Mouse (Mus musculus): ENCODE results near the gene Oxa1l.

DNA sequence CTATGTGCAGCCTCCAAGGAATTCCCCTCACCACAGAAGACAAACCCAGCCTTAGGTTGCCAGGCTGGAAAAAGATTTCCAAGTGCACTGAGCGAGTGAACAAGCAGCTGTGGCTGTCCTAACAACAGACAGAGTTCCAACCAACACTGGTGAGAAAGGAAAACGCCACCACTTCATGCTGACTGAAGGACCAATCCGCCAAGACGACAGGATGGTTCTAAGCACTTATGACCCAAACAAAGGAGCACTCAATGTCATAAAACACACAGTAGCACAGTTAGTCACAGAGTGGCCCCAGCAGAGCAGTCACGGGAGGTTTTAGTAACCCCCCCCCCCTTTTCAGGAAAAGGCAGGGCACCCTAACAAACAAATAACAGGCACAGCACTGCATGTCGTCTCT lies 30.2 kb downstream of the Oxa1l start:
- TF ChIP-seq CTCF (IDR thresholded peaks at IDR 0.05; ENCODE audit: borderline replicate concordance, control insufficient read depth, extremely low read depth, insufficient read depth, low read length, poor library complexity) (no peak), POLR2A (IDR thresholded peaks at IDR 0.05; ENCODE audit: control insufficient read depth, extremely low read depth, insufficient read depth, low read length, poor library complexity) (no peak)

Measured in thymus, adult 2 months (tissue).